7 mouse cellular contexts compared by ENCODE assay signal in genomic region chr2:130905751-130906583, GRCm38 (mm10). TPM values are rescaled to one million over a fixed set of nuclear protein-coding genes. Genes with fewer than 3 reads are reported as not detected.
DNase-seq lines count a peak whose midpoint lies in the region; ATAC-seq lines count a peak whose summit lies in the region.

4930402H24Rik (minus strand) TSS chr2:130906406.
Atrn (plus strand) TSS chr2:130906495.

- no peaks in the 10 kb centered on the region for H3K27me3 ChIP-seq in intestine, embryonic 15.5 days (replicated peaks)
- no peaks in the 10 kb centered on the region for H3K27me3 ChIP-seq in midbrain, embryonic 10.5 days (ENCODE audit: low read depth, poor library complexity, severe bottlenecking)

- peak within 1 kb of the TSS; percentile 60; the same call in 1 of the 2 replicates for H3K27ac ChIP-seq in intestine, embryonic 15.5 days
- H3K27ac ChIP-seq in midbrain, embryonic 10.5 days (replicated peaks), result peak within 1 kb of the TSS; percentile 87

- peak within 1 kb of the TSS; percentile 100 for H3K4me3 ChIP-seq in intestine, embryonic 15.5 days (replicated peaks)
- H3K4me3 ChIP-seq in midbrain, embryonic 10.5 days, result peak within 1 kb of the TSS; percentile 97

- H3K9ac ChIP-seq in intestine, embryonic 15.5 days, result peak within 1 kb of the TSS; percentile 93

- intact Hi-C loops in gastrocnemius, postnatal 36 days (cut with DNase I), result loop anchor here (2.0 kb wide), 2 partner anchors 49 to 67 kb away; no protein-coding TSS in a partner anchor
- intact Hi-C loops in left cerebral cortex, postnatal 25 days (cut with DNase I), result loop anchor here (1.0 to 5.0 kb wide), 3 partner anchors 44 to 89 kb away; no protein-coding TSS in a partner anchor

- ATAC-seq in intestine, embryonic 15.5 days, result peak; percentile 99

- 4% methylated on average over 50 of the region's 50 CpGs for WGBS in intestine, embryonic 15.5 days
- WGBS in midbrain, embryonic 10.5 days, result 6% methylated on average over 50 of the region's 50 CpGs

- peak within 1 kb of the TSS; percentile 76 for H3K4me2 ChIP-seq in intestine, embryonic 15.5 days (replicated peaks)

- H3K9me3 ChIP-seq in intestine, embryonic 15.5 days, result no peaks in the 10 kb centered on the region
- no peaks in the 10 kb centered on the region for H3K9me3 ChIP-seq in midbrain, embryonic 10.5 days (replicated peaks)

- no peaks in the 10 kb centered on the region for H3K36me3 ChIP-seq in intestine, embryonic 15.5 days
- H3K36me3 ChIP-seq in midbrain, embryonic 10.5 days, result no peaks in the 10 kb centered on the region

- DNase-seq in adrenal gland, adult 18-20 months (ENCODE audit: low spot score in 2 of 2), result peak; percentile 91 to 95
- peak; percentile 97 for DNase-seq in embryo, embryonic 11 days
- peak; percentile 80 to 87 for DNase-seq in gastrocnemius, postnatal 36 days
- peak; percentile 93 to 94 for DNase-seq in left cerebral cortex, postnatal 25 days (ENCODE audit: low spot score in 2 of 2)
- DNase-seq in midbrain, embryonic 10.5 days (ENCODE audit: low spot score), result peak; percentile 94
- peak; percentile 93 for DNase-seq in right cerebral cortex, postnatal 4 days

- peaks cover 3% of the 10 kb centered on the region for H3K4me1 ChIP-seq in intestine, embryonic 15.5 days (replicated peaks)
- H3K4me1 ChIP-seq in midbrain, embryonic 10.5 days, result peaks cover 22% of the 10 kb centered on the region

RNA-seq across cellular contexts. Expression of gene 4930402H24Rik, which starts in this region (rescaled TPM):
- 10 to 100 TPM; 29.5 to 47.8 TPM for total RNA-seq in adrenal gland, adult 18-20 months (2021)
- total RNA-seq in gastrocnemius, postnatal 36 days (2021), result 1 to 10 TPM; 3.9 to 5.7 TPM
- 25.4 and 25.9 TPM in 2 replicates for polyA plus RNA-seq in intestine, embryonic 15.5 days (2015; fragmentation: Nextera tagmentation; extraction: Ambion mirVana)
- 10 to 100 TPM; 67.1 to 78.1 TPM for total RNA-seq in left cerebral cortex, postnatal 25 days (2021)
- 28.3 and 43.3 TPM in 2 replicates for polyA plus RNA-seq in midbrain, embryonic 10.5 days (2016; fragmentation: Nextera tagmentation; extraction: Ambion mirVana)

RNA-seq across cellular contexts. Expression of gene Atrn, which starts in this region (rescaled TPM):
- 10 to 100 TPM; 24.0 to 32.1 TPM for total RNA-seq in adrenal gland, adult 18-20 months (2021)
- total RNA-seq in gastrocnemius, postnatal 36 days (2021), result 10 to 100 TPM; 13.3 TPM
- polyA plus RNA-seq in intestine, embryonic 15.5 days (2015; fragmentation: Nextera tagmentation; extraction: Ambion mirVana), result 4.4 and 5.2 TPM in 2 replicates
- 100 to 1,000 TPM; 122 to 127 TPM for total RNA-seq in left cerebral cortex, postnatal 25 days (2021)
- polyA plus RNA-seq in midbrain, embryonic 10.5 days (2016; fragmentation: Nextera tagmentation; extraction: Ambion mirVana), result 5.7 and 6.6 TPM in 2 replicates

Comparison
In these comparisons a context has a peak if more than half of its experiments do, and no peak if none do; other contexts are left out.
1. Peak in every context shown above with its lines: DNase-seq, ATAC-seq, H3K4me3 ChIP-seq and H3K27ac ChIP-seq.
2. RNA of gene 4930402H24Rik (total RNA-seq): 67.1 to 78.1 TPM in left cerebral cortex, postnatal 25 days and 29.5 to 47.8 TPM in adrenal gland, adult 18-20 months; 3.9 to 5.7 TPM in gastrocnemius, postnatal 36 days; every median in the first group is over 4 times any median in the second.